14 mouse cellular contexts compared by ENCODE assay signal in genomic region chr8:104998191-104998590, GRCm38 (mm10). TPM values are rescaled to one million over a fixed set of nuclear protein-coding genes. Genes with fewer than 3 reads are reported as not detected.
"Had no signal": no experiment of that assay in that cellular context is flagged by ENCODE, and none has a peak within 500 bp of the region (broad histone marks: within the 10 kb centered on the region; RNA-seq: fewer than 3 reads in every experiment).

No protein-coding gene starts in this region.

- DNase-seq: left cerebral cortex, postnatal 4 days; lung, embryonic 14.5 days; lung, postnatal 10 days; lung, postnatal 4 days; midbrain, embryonic 14.5 days; thymus, postnatal 4 days had no signal

- H3K36me3 ChIP-seq: limb, embryonic 13.5 days; liver, embryonic 15.5 days; midbrain, embryonic 10.5 days; neural tube, embryonic 12.5 days had no signal

- H3K27ac ChIP-seq: kidney, postnatal 0 days; layer of hippocampus, adult 2 months; limb, embryonic 13.5 days; liver, embryonic 15.5 days; midbrain, embryonic 10.5 days; neural tube, embryonic 12.5 days; stomach, postnatal 0 days had no signal

- H3K4me2 ChIP-seq: limb, embryonic 13.5 days; liver, embryonic 11.5 days; liver, embryonic 15.5 days; lung, embryonic 14.5 days; neural tube, embryonic 12.5 days had no signal

- H3K4me1 ChIP-seq: limb, embryonic 13.5 days; midbrain, embryonic 10.5 days; neural tube, embryonic 12.5 days had no signal

- H3K27me3 ChIP-seq: limb, embryonic 13.5 days; liver, embryonic 15.5 days; neural tube, embryonic 12.5 days had no signal

- H3K9me3 ChIP-seq: limb, embryonic 13.5 days; liver, embryonic 15.5 days; midbrain, embryonic 10.5 days; neural tube, embryonic 12.5 days had no signal

- H3K4me3 ChIP-seq: layer of hippocampus, adult 2 months; limb, embryonic 13.5 days; liver, embryonic 15.5 days; midbrain, embryonic 10.5 days; neural tube, embryonic 12.5 days had no signal

- H3K9ac ChIP-seq: limb, embryonic 13.5 days; liver, embryonic 15.5 days; lung, embryonic 14.5 days; neural tube, embryonic 12.5 days had no signal

RNA-seq across cellular contexts. Expression of gene Ces2h, which starts 2.5 kb away (rescaled TPM):
- polyA plus RNA-seq: kidney, postnatal 0 days; limb, embryonic 13.5 days; liver, embryonic 11.5 days; liver, embryonic 15.5 days; lung, embryonic 14.5 days; midbrain, embryonic 10.5 days; midbrain, embryonic 14.5 days; neural tube, embryonic 12.5 days; stomach, postnatal 0 days had no signal

RNA-seq across cellular contexts. Expression of gene Ces2g, which starts 36.7 kb away (rescaled TPM):
- polyA plus RNA-seq: midbrain, embryonic 10.5 days; midbrain, embryonic 14.5 days; neural tube, embryonic 12.5 days had no signal

RNA-seq across cellular contexts. Expression of gene Ces3a, which starts 50.2 kb away (rescaled TPM):
- polyA plus RNA-seq: kidney, postnatal 0 days; limb, embryonic 13.5 days; liver, embryonic 11.5 days; lung, embryonic 14.5 days; midbrain, embryonic 10.5 days; midbrain, embryonic 14.5 days; neural tube, embryonic 12.5 days had no signal

RNA-seq across cellular contexts. Expression of gene Ces2f, which starts 51.0 kb away (rescaled TPM):
- polyA plus RNA-seq: kidney, postnatal 0 days; liver, embryonic 11.5 days; liver, embryonic 15.5 days; lung, embryonic 14.5 days; midbrain, embryonic 10.5 days; midbrain, embryonic 14.5 days; neural tube, embryonic 12.5 days had no signal
